Mouse (Mus musculus) MEL (cell line): Measurements from ENCODE around the gene Zfp131. TPM values are rescaled to one million over a fixed set of nuclear protein-coding genes. Genes with fewer than 3 reads are reported as not detected.

Experiments used
- DNase-seq: peaks from one replicate; pipeline ENCODE4 v3.0.0; 2011; ENCODE audit warnings: low read depth, low spot score
- H3K27ac ChIP-seq: 2 replicates; pipeline ENCODE4 v1.5.1; 2012; ENCODE audit warnings: low read depth, mild to moderate bottlenecking, control low read depth, low read length, moderate library complexity; ENCODE audit not compliant: control insufficient read depth
- H3K27me3 ChIP-seq, 2 experiments: fragments of 150-350 bp in 1 of 2; sonication (generic) in 1 of 2; 2 replicates each; pipeline ENCODE4 v1.6.1; 2012; ENCODE audit warnings: low read length in 2 of 2, mild to moderate bottlenecking in 2 of 2, improper control_type of control experiment in 1 of 2, moderate library complexity in 1 of 2; ENCODE audit not compliant: insufficient read depth in 2 of 2, control insufficient read depth in 1 of 2
- H3K36me3 ChIP-seq, 2 experiments: 2 replicates each; pipeline ENCODE4 v1.6.1; 2012 to 2014; ENCODE audit warnings: low read length in 2 of 2, improper control_type of control experiment in 1 of 2, inconsistent platforms in 1 of 2, mild to moderate bottlenecking in 1 of 2; ENCODE audit not compliant: insufficient read depth in 2 of 2, control insufficient read depth in 1 of 2
- H3K4me1 ChIP-seq, 2 experiments: fragments of 150-350 bp in 1 of 2; sonication (generic) in 1 of 2; 2 replicates each; pipeline ENCODE4 v1.6.1; 2012; ENCODE audit warnings: low read length in 2 of 2, improper control_type of control experiment in 1 of 2, mild to moderate bottlenecking in 1 of 2; ENCODE audit not compliant: insufficient read depth in 2 of 2, control insufficient read depth in 1 of 2
- H3K4me3 ChIP-seq, 2 experiments: fragments of 150-350 bp in 1 of 2; sonication (generic) in 1 of 2; 2 replicates each; pipeline ENCODE4 v1.5.1; 2012; ENCODE audit warnings: low read depth in 2 of 2, low read length in 2 of 2, mild to moderate bottlenecking in 2 of 2, moderate library complexity in 2 of 2, control low read depth in 1 of 2, improper control_type of control experiment in 1 of 2; ENCODE audit not compliant: control insufficient read depth in 1 of 2, insufficient read depth in 1 of 2
- H3K79me2 ChIP-seq: 2 replicates; pipeline ENCODE4 v1.6.1; 2012; ENCODE audit warnings: mild to moderate bottlenecking, low read length, moderate library complexity; ENCODE audit not compliant: control insufficient read depth, poor library complexity, insufficient read depth
- H3K9ac ChIP-seq: 2 replicates; pipeline ENCODE4 v1.6.1; 2012; ENCODE audit warnings: low read depth, mild to moderate bottlenecking, control low read depth, low read length, moderate library complexity; ENCODE audit not compliant: control insufficient read depth, poor library complexity, severe bottlenecking
- H3K9me3 ChIP-seq: fragments of 150-350 bp; sonication (generic); replicated peaks from 2 replicates; pipeline ENCODE4 v1.6.1; 2012; ENCODE audit warnings: mild to moderate bottlenecking, low read length, improper control_type of control experiment, moderate library complexity; ENCODE audit not compliant: insufficient read depth
- CHD2 ChIP-seq: IDR thresholded peaks from 2 replicates; pipeline ENCODE4 v1.6.1; 2011; ENCODE audit warnings: low read length, improper control_type of control experiment
- E2F4 ChIP-seq: IDR thresholded peaks from 2 replicates; pipeline ENCODE4 v1.6.1; 2011; ENCODE audit warnings: low read depth, low read length, improper control_type of control experiment, borderline replicate concordance
- EP300 ChIP-seq, 2 experiments: IDR thresholded peaks; 2 replicates each; pipeline ENCODE4 v1.6.1; 2011; ENCODE audit warnings: improper control_type of control experiment in 2 of 2, low read length in 2 of 2, low read depth in 1 of 2, mild to moderate bottlenecking in 1 of 2
- GATA1 ChIP-seq: IDR thresholded peaks from 2 replicates; pipeline ENCODE4 v1.6.1; 2011; ENCODE audit warnings: low read depth, low read length, improper control_type of control experiment
- KAT2A ChIP-seq: conservative IDR thresholded peaks from 2 replicates; pipeline ENCODE4 v1.6.1; 2012; ENCODE audit warnings: low read depth, low read length, improper control_type of control experiment, inconsistent platforms
- MAFK ChIP-seq: IDR thresholded peaks from 2 replicates; pipeline ENCODE4 v1.6.1; 2011; ENCODE audit warnings: low read depth, mild to moderate bottlenecking, low read length, improper control_type of control experiment, borderline replicate concordance
- MAX ChIP-seq: IDR thresholded peaks from 2 replicates; pipeline ENCODE4 v1.6.1; 2011; ENCODE audit warnings: low read length, improper control_type of control experiment
- MAZ ChIP-seq: IDR thresholded peaks from 2 replicates; pipeline ENCODE4 v1.6.1; 2012; ENCODE audit warnings: low read depth, mild to moderate bottlenecking, inconsistent platforms, low read length, improper control_type of control experiment
- MEF2A ChIP-seq: IDR thresholded peaks from 2 replicates; pipeline ENCODE4 v1.6.1; 2014; ENCODE audit warnings: low read depth, mild to moderate bottlenecking, inconsistent platforms, low read length, improper control_type of control experiment; ENCODE audit not compliant: poor library complexity, insufficient replicate concordance, severe bottlenecking; ENCODE audit errors: extremely low read depth
- NRF1 ChIP-seq: IDR thresholded peaks from 2 replicates; pipeline ENCODE4 v1.6.1; 2014; ENCODE audit warnings: low read depth, mild to moderate bottlenecking, inconsistent platforms, low read length, improper control_type of control experiment, moderate library complexity; ENCODE audit not compliant: poor library complexity, insufficient read depth, severe bottlenecking
- POLR2A ChIP-seq, 2 experiments: IDR thresholded peaks; 2 replicates each; pipeline ENCODE4 v1.6.1; 2011 to 2012; ENCODE audit warnings: low read length in 2 of 2, mild to moderate bottlenecking in 2 of 2, control low read depth in 1 of 2, improper control_type of control experiment in 1 of 2, low read depth in 1 of 2, moderate library complexity in 1 of 2; ENCODE audit not compliant: control insufficient read depth in 1 of 2, insufficient read depth in 1 of 2, poor library complexity in 1 of 2
- POLR2AphosphoS2 ChIP-seq: IDR thresholded peaks from 2 replicates; pipeline ENCODE4 v1.6.1; 2011; ENCODE audit warnings: low read length, improper control_type of control experiment
- RAD21 ChIP-seq: IDR thresholded peaks from 2 replicates; pipeline ENCODE4 v1.6.1; 2011; ENCODE audit warnings: mild to moderate bottlenecking, low read depth, low read length, improper control_type of control experiment
- RCOR1 ChIP-seq: IDR thresholded peaks from 2 replicates; pipeline ENCODE4 v1.6.1; 2012; ENCODE audit warnings: low read depth, mild to moderate bottlenecking, inconsistent platforms, low read length, improper control_type of control experiment
- SIN3A ChIP-seq: IDR thresholded peaks from 2 replicates; pipeline ENCODE4 v1.6.1; 2012; ENCODE audit warnings: low read length, improper control_type of control experiment, inconsistent platforms
- TAL1 ChIP-seq: IDR thresholded peaks from 2 replicates; pipeline ENCODE4 v1.6.1; 2012; ENCODE audit warnings: mild to moderate bottlenecking, inconsistent platforms, low read length, moderate library complexity, mixed read lengths
- ZKSCAN1 ChIP-seq: IDR thresholded peaks from 2 replicates; pipeline ENCODE4 v1.6.1; 2012; ENCODE audit warnings: low read depth, mild to moderate bottlenecking, inconsistent platforms, low read length, improper control_type of control experiment, moderate library complexity
- ZMIZ1 ChIP-seq: IDR thresholded peaks from 2 replicates; pipeline ENCODE4 v1.6.1; 2012; ENCODE audit warnings: low read depth, mild to moderate bottlenecking, inconsistent platforms, low read length, improper control_type of control experiment, moderate library complexity
- ZNF384 ChIP-seq: IDR thresholded peaks from 2 replicates; pipeline ENCODE4 v1.6.1; 2012; ENCODE audit warnings: low read depth, mild to moderate bottlenecking, inconsistent platforms, low read length, improper control_type of control experiment
- polyA plus RNA-seq, 2 experiments: library from polyadenylated mRNA; stranded (reverse) in 1 of 2; unstranded in 1 of 2; fragments of >175 nt in 1 of 2; fragments of >200 nt in 1 of 2; gene quantifications; 2 replicates each; pipeline versions ENCODE4 v1.2.1 to v1.2.4; 2012; ENCODE audit warnings: low replicate concordance in 2 of 2, low read depth in 1 of 2; ENCODE audit not compliant: insufficient read length in 2 of 2, insufficient read depth in 1 of 2, missing spikeins in 1 of 2
- total RNA-seq: library from RNA; depleted of rRNA; stranded (reverse); fragments of 300-350 nt; gene quantifications from 2 replicates; pipeline ENCODE4 v1.2.3, GENCODE M21; 2012; rRNA removed

Gene Zfp131
- total and polyA plus RNA-seq, 3 experiments, result 40.3 to 250 (median 152) TPM

GRCm38 (mm10) chr13:119722447-119722846, 68.2 kb downstream of the Zfp131 start:
- H3K27ac ChIP-seq, result no peak overlapping the region
- H3K4me1 ChIP-seq, result no peaks in the 10 kb centered on the region
- DNase-seq, result no peak
- no peak overlapping the region for H3K4me3 ChIP-seq
- TF ChIP-seq ZNF384 (no peak), MAZ (no peak)
- TF ChIP-seq, all 39 proteins: peak for 0
- Histone ChIP-seq H3K27me3 (peaks cover 0 to under 1% of the 10 kb centered on the region in 2 experiments; a peak in 2 of 4 replicates), H3K36me3 (no peaks in the 10 kb centered on the region), H3K9ac (no peak overlapping the region), H3K9me3 (no peaks in the 10 kb centered on the region), H3K79me2 (no peaks in the 10 kb centered on the region)

- no peak for DNase-seq
- H3K36me3 ChIP-seq, result no peaks in the 10 kb centered on the region
- H3K27me3 ChIP-seq, result no peaks in the 10 kb centered on the region
- no peaks in the 10 kb centered on the region; a peak in 1 of 4 replicates for H3K4me1 ChIP-seq
- H3K9me3 ChIP-seq, result no peaks in the 10 kb centered on the region
- TF ChIP-seq MAFK, result no peak
- TF ChIP-seq POLR2A (IDR thresholded peaks at IDR 0.05; ENCODE audit: control insufficient read depth in 1 of 2, insufficient read depth in 1 of 2, low read depth in 1 of 2, low read length in 2 of 2, poor library complexity in 1 of 2), result no peak
- no peak for TF ChIP-seq RAD21
- no peak for TF ChIP-seq E2F4
- TF ChIP-seq RCOR1, result no peak
- no peak for TF ChIP-seq NRF1
- TF ChIP-seq SIN3A, result no peak
- TF ChIP-seq KAT2A, result no peak
- no peak for TF ChIP-seq CHD2
- no peak for TF ChIP-seq MEF2A
- TF ChIP-seq GATA1, result no peak
- TF ChIP-seq TAL1, result no peak
- TF ChIP-seq ZKSCAN1, result no peak
- no peak for TF ChIP-seq ZNF384
- TF ChIP-seq EP300 (IDR thresholded peaks at IDR 0.05; ENCODE audit: low read depth in 1 of 2, low read length in 2 of 2), result no peak
- no peak for TF ChIP-seq MAX
- no peak for TF ChIP-seq ZMIZ1
- TF ChIP-seq POLR2AphosphoS2, result no peak
- H3K79me2 ChIP-seq, result no peaks in the 10 kb centered on the region
- H3K9ac ChIP-seq, result no peak overlapping the region
- no peak overlapping the region for H3K27ac ChIP-seq
- no peak overlapping the region for H3K4me3 ChIP-seq
Observed at GRCm38 (mm10) chr13:119716105-119716504, 74.6 kb downstream of the Zfp131 start.

Other genes starting within 250 kb of the Zfp131 start
- gene Ccl28, start 167.1 kb downstream of the Zfp131 start, total RNA-seq, result not detected in 2 replicates
- gene Ccl28, start 167.1 kb downstream of the Zfp131 start, polyA plus RNA-seq, result not detected
- gene Hmgcs1, start 100.5 kb downstream of the Zfp131 start, total RNA-seq, result 13.6 and 16.4 TPM in 2 replicates
- gene Hmgcs1, start 100.5 kb downstream of the Zfp131 start, polyA plus RNA-seq, result 10 to 100 TPM in 1 of 2 experiments, not detected in 1; 19.3 TPM
- not detected in 2 replicates for gene Nim1k, start 35.0 kb downstream of the Zfp131 start, total RNA-seq
- under 1 TPM in 1 of 2 experiments, not detected in 1; 0.03 TPM for gene Nim1k, start 35.0 kb downstream of the Zfp131 start, polyA plus RNA-seq
- gene AF067063, start 39.3 kb upstream of the Zfp131 start, total RNA-seq, result not detected in 2 replicates
- gene AF067063, start 39.3 kb upstream of the Zfp131 start, polyA plus RNA-seq, result not detected
- not detected in 2 replicates for gene D13Ertd608e, start 45.1 kb upstream of the Zfp131 start, total RNA-seq
- not detected for gene D13Ertd608e, start 45.1 kb upstream of the Zfp131 start, polyA plus RNA-seq
- not detected in 2 replicates for gene Tcstv1, start 103.9 kb upstream of the Zfp131 start, total RNA-seq
- not detected for gene Tcstv1, start 103.9 kb upstream of the Zfp131 start, polyA plus RNA-seq
- not detected in 2 replicates for gene Gm21761, start 138.4 kb upstream of the Zfp131 start, total RNA-seq
- gene Gm21761, start 138.4 kb upstream of the Zfp131 start, polyA plus RNA-seq, result not detected
- not detected in 2 replicates for gene B020031M17Rik, start 159.9 kb upstream of the Zfp131 start, total RNA-seq
- not detected for gene B020031M17Rik, start 159.9 kb upstream of the Zfp131 start, polyA plus RNA-seq
- not detected in 2 replicates for gene Gm36079, start 236.1 kb upstream of the Zfp131 start, total RNA-seq
- gene Gm36079, start 236.1 kb upstream of the Zfp131 start, polyA plus RNA-seq, result not detected